Comparison of ENCODE assay signal across 22 mouse cellular contexts in genomic region chr7:90084531-90084930, GRCm38 (mm10). TPM values are rescaled to one million over a fixed set of nuclear protein-coding genes. Genes with fewer than 3 reads are reported as not detected.
DNase-seq lines count a peak whose midpoint lies in the region; ATAC-seq and TF ChIP-seq lines count a peak whose summit lies in the region.
"Had no signal": no experiment of that assay in that cellular context is flagged by ENCODE, and none has a peak within 500 bp of the region (broad histone marks: within the 10 kb centered on the region; RNA-seq: fewer than 3 reads in every experiment).

No protein-coding gene starts in this region.

- no peaks in the 10 kb centered on the region for H3K27me3 ChIP-seq in limb, embryonic 15.5 days
- H3K27me3 ChIP-seq in limb, embryonic 10.5 days (ENCODE audit: low read depth, poor library complexity, severe bottlenecking) = no peaks in the 10 kb centered on the region
- H3K27me3 ChIP-seq in stomach, embryonic 15.5 days (replicated peaks) = no peaks in the 10 kb centered on the region
- H3K27me3 ChIP-seq in stomach, postnatal 0 days (ENCODE audit: control insufficient read depth, insufficient read depth, low read length) = no peaks in the 10 kb centered on the region
- H3K27me3 ChIP-seq: forebrain, embryonic 12.5 days; hindbrain, embryonic 13.5 days; kidney, embryonic 15.5 days; limb, embryonic 12.5 days had no signal

- no peaks in the 10 kb centered on the region for H3K9me3 ChIP-seq in limb, embryonic 15.5 days
- no peaks in the 10 kb centered on the region for H3K9me3 ChIP-seq in limb, embryonic 10.5 days (replicated peaks)
- H3K9me3 ChIP-seq in stomach, embryonic 15.5 days = no peaks in the 10 kb centered on the region
- H3K9me3 ChIP-seq in stomach, postnatal 0 days (ENCODE audit: control insufficient read depth, low read length) = no peaks in the 10 kb centered on the region
- H3K9me3 ChIP-seq: forebrain, embryonic 12.5 days; hindbrain, embryonic 13.5 days; kidney, embryonic 15.5 days; limb, embryonic 12.5 days; midbrain, embryonic 10.5 days had no signal

- no peaks in the 10 kb centered on the region for H3K36me3 ChIP-seq in limb, embryonic 15.5 days
- H3K36me3 ChIP-seq in limb, embryonic 10.5 days = no peaks in the 10 kb centered on the region
- no peaks in the 10 kb centered on the region for H3K36me3 ChIP-seq in stomach, embryonic 15.5 days
- H3K36me3 ChIP-seq in stomach, postnatal 0 days (ENCODE audit: control insufficient read depth, insufficient read depth, low read length) = no peaks in the 10 kb centered on the region
- H3K36me3 ChIP-seq: forebrain, embryonic 12.5 days; hindbrain, embryonic 13.5 days; kidney, embryonic 15.5 days; limb, embryonic 12.5 days; midbrain, embryonic 10.5 days had no signal

- no peak overlapping the region for H3K4me2 ChIP-seq in limb, embryonic 15.5 days
- H3K4me2 ChIP-seq in stomach, embryonic 15.5 days = no peak overlapping the region
- no peak overlapping the region for H3K4me2 ChIP-seq in stomach, postnatal 0 days (replicated peaks; ENCODE audit: low read depth)
- H3K4me2 ChIP-seq: forebrain, embryonic 12.5 days; heart, embryonic 11.5 days; hindbrain, embryonic 13.5 days; kidney, embryonic 15.5 days; limb, embryonic 12.5 days had no signal

- no peak for ATAC-seq in limb, embryonic 15.5 days (ENCODE audit: insufficient number of reproducible peaks, low FRiP score, low TSS enrichment, low read depth)
- ATAC-seq in stomach, embryonic 15.5 days (ENCODE audit: insufficient read depth, low FRiP score, low read depth) = no peak
- no peak for ATAC-seq in stomach, postnatal 0 days (ENCODE audit: low FRiP score, low TSS enrichment)
- ATAC-seq: CD4-positive, CD25-positive, alpha-beta regulatory T cell, adult 4 months; inflammation-experienced regulatory T-cells, adult 6 months had no signal

- intact Hi-C loops in gastrocnemius, postnatal 14 days (cut with DNase I; ENCODE audit: low total_unique reads) = no loop called here

- no peak for TF ChIP-seq EP300 in stomach, postnatal 0 days (optimal IDR thresholded peaks at IDR 0.05)

- peak; percentile 31 for DNase-seq in gastrocnemius, adult 18-20 months (ENCODE audit: low spot score)
- DNase-seq in gastrocnemius, postnatal 14 days = no peak
- no peak for DNase-seq in limb, embryonic 10.5 days (ENCODE audit: low spot score)
- DNase-seq in stomach, postnatal 0 days (ENCODE audit: low spot score) = no peak
- DNase-seq in layer of hippocampus, adult 9-11 months = no peak
- no peak for DNase-seq in cerebellum, adult 9-10 months
- DNase-seq: adrenal gland, postnatal 14 days; cerebellum, postnatal 25 days; kidney, postnatal 4 days; right cerebral cortex, postnatal 25 days; thymus, postnatal 4 days had no signal

- H3K9ac ChIP-seq in limb, embryonic 15.5 days = no peak overlapping the region
- H3K9ac ChIP-seq in stomach, embryonic 15.5 days = no peak overlapping the region
- H3K9ac ChIP-seq in stomach, postnatal 0 days (ENCODE audit: low read length) = no peak overlapping the region
- H3K9ac ChIP-seq: forebrain, embryonic 12.5 days; hindbrain, embryonic 13.5 days; kidney, embryonic 15.5 days; limb, embryonic 12.5 days had no signal

- H3K4me1 ChIP-seq in limb, embryonic 15.5 days = peaks cover 8% of the 10 kb centered on the region
- no peaks in the 10 kb centered on the region for H3K4me1 ChIP-seq in limb, embryonic 10.5 days
- H3K4me1 ChIP-seq in stomach, embryonic 15.5 days = 0 out of 2 replicates have a peak, but pooled peaks cover 6% of the 10 kb centered on the region
- no peaks in the 10 kb centered on the region for H3K4me1 ChIP-seq in stomach, postnatal 0 days (replicated peaks; ENCODE audit: control insufficient read depth, insufficient read depth)
- H3K4me1 ChIP-seq: forebrain, embryonic 12.5 days; hindbrain, embryonic 13.5 days; midbrain, embryonic 10.5 days had no signal

- no peak for TF ChIP-seq CTCF in stomach, postnatal 0 days (IDR thresholded peaks at IDR 0.05; ENCODE audit: low read depth)

- H3K27ac ChIP-seq in limb, embryonic 15.5 days = 0 out of 2 replicates have a peak overlapping the region, but pooled peaks have one; percentile 8
- no peak overlapping the region for H3K27ac ChIP-seq in limb, embryonic 10.5 days
- 0 out of 2 replicates have a peak overlapping the region, but pooled peaks have one; percentile 23 for H3K27ac ChIP-seq in stomach, embryonic 15.5 days
- no peak overlapping the region; the same call in 1 of the 2 replicates for H3K27ac ChIP-seq in stomach, postnatal 0 days (replicated peaks)
- H3K27ac ChIP-seq: forebrain, embryonic 12.5 days; hindbrain, embryonic 13.5 days; limb, embryonic 12.5 days; macrophage; midbrain, embryonic 10.5 days had no signal

- H3K4me3 ChIP-seq in limb, embryonic 15.5 days = no peak overlapping the region
- H3K4me3 ChIP-seq in limb, embryonic 10.5 days = no peak overlapping the region
- no peak overlapping the region for H3K4me3 ChIP-seq in stomach, embryonic 15.5 days (replicated peaks)
- H3K4me3 ChIP-seq in stomach, postnatal 0 days (ENCODE audit: low read depth, low read length) = no peak overlapping the region
- H3K4me3 ChIP-seq: forebrain, embryonic 12.5 days; hindbrain, embryonic 13.5 days; kidney, embryonic 15.5 days; limb, embryonic 12.5 days; midbrain, embryonic 10.5 days had no signal

RNA-seq across cellular contexts. Expression of gene Picalm, which starts 45.5 kb away (rescaled TPM):
- total RNA-seq in gastrocnemius, adult 18-20 months (2021) = 10 to 100 TPM; 72.1 to 94.6 TPM
- total RNA-seq in gastrocnemius, postnatal 14 days (2021) = 100 to 1,000 TPM; 111 to 140 TPM
- polyA plus RNA-seq in limb, embryonic 15.5 days (2015; fragmentation: Nextera tagmentation; extraction: Ambion mirVana) = 37.9 and 40.1 TPM in 2 replicates
- 20.6 and 25.4 TPM in 2 replicates for polyA plus RNA-seq in limb, embryonic 10.5 days (2016; fragmentation: Nextera tagmentation; extraction: Ambion mirVana)
- polyA plus RNA-seq in stomach, embryonic 15.5 days (2015; fragmentation: Nextera tagmentation; extraction: Ambion mirVana) = 41.2 and 44.5 TPM in 2 replicates
- polyA plus RNA-seq in stomach, postnatal 0 days (2015; fragmentation: Nextera tagmentation; extraction: Ambion mirVana) = 25.1 and 25.3 TPM in 2 replicates

Comparison
In these comparisons a context has a peak if more than half of its experiments do, and no peak if none do; other contexts are left out.
1. H3K27ac ChIP-seq: peak in limb, embryonic 15.5 days (single experiment) and stomach, embryonic 15.5 days (single experiment); none in limb, embryonic 10.5 days (single experiment) and stomach, postnatal 0 days (single experiment).